Mouse (Mus musculus) lung, embryonic 14.5 days (tissue): Measurements from ENCODE around the gene Rnf208. TPM values are rescaled to one million over a fixed set of nuclear protein-coding genes. Genes with fewer than 3 reads are reported as not detected.

Experiments used
- ATAC-seq: fragments of 200-750 bp; cut with Nextera tagmentation; 2 replicates; pipeline ENCODE4 v1.8.0; 2017; ENCODE audit warnings: mild to moderate bottlenecking, moderate TSS enrichment, moderate library complexity; ENCODE audit not compliant: insufficient read depth
- DNase-seq: peaks from one replicate; pipeline ENCODE4 v3.0.0-alpha.2; 2015
- H3K27ac ChIP-seq: fragments of 300-500 bp; sonication (generic); 2 replicates; pipeline ENCODE4 v1.5.1; 2014; ENCODE audit warnings: low read depth, mild to moderate bottlenecking, moderate library complexity
- H3K27me3 ChIP-seq: fragments of 300-500 bp; sonication (generic); 2 replicates; pipeline ENCODE4 v1.6.1; 2014; ENCODE audit warnings: low read length, control low read depth; ENCODE audit not compliant: insufficient read depth
- H3K36me3 ChIP-seq: fragments of 300-500 bp; sonication (generic); 2 replicates; pipeline ENCODE4 v1.6.1; 2014; ENCODE audit warnings: control low read depth; ENCODE audit not compliant: insufficient read depth
- H3K4me1 ChIP-seq: fragments of 300-500 bp; sonication (generic); 2 replicates; pipeline ENCODE4 v1.6.1; 2014; ENCODE audit warnings: antibody characterized with exemption, control low read depth; ENCODE audit not compliant: insufficient read depth
- H3K4me2 ChIP-seq: fragments of 300-500 bp; sonication (generic); 2 replicates; pipeline ENCODE4 v1.6.1; 2014; ENCODE audit warnings: mild to moderate bottlenecking
- H3K4me3 ChIP-seq: fragments of 300-500 bp; sonication (generic); 2 replicates; pipeline ENCODE4 v1.5.1; 2014; ENCODE audit warnings: low read depth, low read length
- H3K9ac ChIP-seq: fragments of 300-500 bp; sonication (generic); 2 replicates; pipeline ENCODE4 v1.6.1; 2014
- H3K9me3 ChIP-seq: fragments of 300-500 bp; sonication (generic); 2 replicates; pipeline ENCODE4 v1.6.1; 2016; ENCODE audit warnings: low read depth, low read length, control low read depth
- CTCF ChIP-seq: IDR thresholded peaks from 2 replicates; pipeline ENCODE4 v1.5.1; 2016; ENCODE audit warnings: antibody characterized with exemption, low read depth
- WGBS: fragments of 180-500 bp; shearing (Covaris S2); extraction: QIAGEN DNeasy Blood & Tissue Kit; methylation state at CpG from one replicate; pipeline ENCODE4 v1.1.7; 2014; 5-methylcytosine and 5-hydroxymethylcytosine counted together
- polyA plus RNA-seq: library from polyadenylated mRNA; unstranded; fragments of >200 nt; fragmentation: Nextera tagmentation; extraction: Ambion mirVana; gene quantifications from 2 replicates; pipeline ENCODE4 v1.2.1, GENCODE M21; 2014

The Rnf208 gene
- polyA plus RNA-seq, 1 experiment from 2014 or later = 9.9 TPM

- Histone ChIP-seq H3K27ac (no peak overlapping the region), H3K27me3 (peaks cover 16% of the 10 kb centered on the region), H3K4me2 (peak overlapping the region; percentile 100), H3K9me3 (no peaks in the 10 kb centered on the region), H3K36me3 (no peaks in the 10 kb centered on the region), H3K4me3 (peak overlapping the region; percentile 74), H3K4me1 (no peaks in the 10 kb centered on the region), H3K9ac (no peak overlapping the region; the same call in 1 of the 2 replicates)
- DNase-seq = no peak
- TF ChIP-seq CTCF = no peak
- WGBS = 44% methylated on average over 12 of the region's 12 CpGs
- peak; percentile 9; the same call in 1 of the 2 replicates for ATAC-seq
These were observed 19.8 kb downstream of the Rnf208 start for GRCm38 (mm10) chr2:25261870-25262269.

- Histone ChIP-seq H3K27me3 (peaks cover 16% of the 10 kb centered on the region), H3K27ac (no peak within 1 kb of the TSS), H3K36me3 (no peaks in the 10 kb centered on the region), H3K9ac (peak within 1 kb of the TSS; percentile 54), H3K9me3 (no peaks in the 10 kb centered on the region), H3K4me1 (no peaks in the 10 kb centered on the region), H3K4me2 (peak within 1 kb of the TSS; percentile 100), H3K4me3 (peak within 1 kb of the TSS; percentile 74)
- under 1% methylated on average over 39 of the region's 39 CpGs for WGBS
- peak; percentile 97 for DNase-seq
- no peak for TF ChIP-seq CTCF
- ATAC-seq = peak; percentile 99
These were observed 20.3 kb downstream of the Rnf208 start, which contains the start of gene Tprn for GRCm38 (mm10) chr2:25262291-25262767. Tprn (plus strand) TSS chr2:25262618.

- Histone ChIP-seq H3K4me3 (peak overlapping the region; percentile 74), H3K9ac (peak overlapping the region; percentile 54), H3K4me2 (peak overlapping the region; percentile 100), H3K9me3 (no peaks in the 10 kb centered on the region), H3K36me3 (no peaks in the 10 kb centered on the region), H3K27me3 (peaks cover 16% of the 10 kb centered on the region), H3K27ac (no peak overlapping the region), H3K4me1 (no peaks in the 10 kb centered on the region)
- DNase-seq = peak; percentile 49
- ATAC-seq = peak; percentile 28
- no peak for TF ChIP-seq CTCF
- under 1% methylated on average over 82 of the region's 82 CpGs for WGBS
These were observed 21.0 kb downstream of the Rnf208 start for GRCm38 (mm10) chr2:25262795-25263622.

- DNase-seq (no peak), ATAC-seq (no peak)
- Histone ChIP-seq H3K9me3 (no peaks in the 10 kb centered on the region), H3K27me3 (peaks cover 16% of the 10 kb centered on the region), H3K4me2 (peak overlapping the region; percentile 100), H3K36me3 (peaks cover 5% of the 10 kb centered on the region; the same call in 1 of the 2 replicates), H3K4me1 (no peaks in the 10 kb centered on the region), H3K9ac (peak overlapping the region; percentile 54), H3K27ac (no peak overlapping the region), H3K4me3 (peak overlapping the region; percentile 74)
- no peak for TF ChIP-seq CTCF
- 19% methylated on average over 12 of the region's 12 CpGs for WGBS
These were observed 21.7 kb downstream of the Rnf208 start for GRCm38 (mm10) chr2:25263623-25264285.

- Histone ChIP-seq H3K4me1 (no peaks in the 10 kb centered on the region), H3K36me3 (peaks cover 10% of the 10 kb centered on the region; the same call in 1 of the 2 replicates), H3K4me2 (peak overlapping the region; percentile 100; the same call in 1 of the 2 replicates), H3K9ac (no peak overlapping the region; the same call in 1 of the 2 replicates), H3K27me3 (peaks cover 16% of the 10 kb centered on the region), H3K9me3 (no peaks in the 10 kb centered on the region), H3K27ac (no peak overlapping the region), H3K4me3 (peak overlapping the region; percentile 74; the same call in 1 of the 2 replicates)
- WGBS = 70% methylated on average over 5 of the region's 5 CpGs
- TF ChIP-seq CTCF = no peak
- no peak for DNase-seq
- ATAC-seq = no peak
These were observed 22.2 kb downstream of the Rnf208 start for GRCm38 (mm10) chr2:25264286-25264660.

GRCm38 (mm10) chr2:25264851-25265250 lies 22.8 kb downstream of the Rnf208 start:
- Histone ChIP-seq H3K27ac (no peak overlapping the region), H3K9ac (no peak overlapping the region), H3K4me1 (no peaks in the 10 kb centered on the region), H3K4me2 (no peak overlapping the region), H3K36me3 (peaks cover 16% of the 10 kb centered on the region; the same call in 1 of the 2 replicates), H3K4me3 (no peak overlapping the region), H3K27me3 (peaks cover 16% of the 10 kb centered on the region), H3K9me3 (no peaks in the 10 kb centered on the region)
- no peak for TF ChIP-seq CTCF
- 62% methylated on average over 3 of the region's 3 CpGs for WGBS
- DNase-seq (no peak), ATAC-seq (no peak)
